Mouse (Mus musculus) heart, postnatal 4 days (tissue): ENCODE measurements around the gene Elmsan1. TPM values are rescaled to one million over a fixed set of nuclear protein-coding genes. Genes with fewer than 3 reads are reported as not detected.

ENCODE experiments used
- total RNA-seq, 2 experiments: library from RNA; stranded (reverse); gene quantifications; 2 replicates each; pipeline ENCODE4 v1.2.3; 2021

The Elmsan1 gene
- total RNA-seq, 2 experiments from 2014 or later, result 18.5 to 18.6 TPM

Other genes with a start within 250 kb of the Elmsan1 start
- under 1 TPM in 1 of 2 experiments, not detected in 1; 0.09 TPM for gene Heatr4, start 234.0 kb downstream of the Elmsan1 start, total RNA-seq
- gene Acot2, start 231.0 kb downstream of the Elmsan1 start, total RNA-seq, result 100 to 1,000 TPM; 204 to 209 TPM
- 100 to 1,000 TPM; 161 to 177 TPM for gene Acot1, start 209.4 kb downstream of the Elmsan1 start, total RNA-seq
- 1 to 10 TPM; 1.3 to 1.5 TPM for gene Acot4, start 180.5 kb downstream of the Elmsan1 start, total RNA-seq
- not detected for gene Gm49366, start 179.9 kb downstream of the Elmsan1 start, total RNA-seq
- 1 to 10 TPM; 2.2 to 2.5 TPM for gene Acot3, start 166.7 kb downstream of the Elmsan1 start, total RNA-seq
- gene Acot5, start 149.6 kb downstream of the Elmsan1 start, total RNA-seq, result under 1 TPM in 1 of 2 experiments, not detected in 1; 0.21 TPM
- gene Acot6, start 118.2 kb downstream of the Elmsan1 start, total RNA-seq, result 1 to 10 TPM; 2.9 to 3.4 TPM
- 10 to 100 TPM in 1 of 2 experiments, 1 to 10 TPM in 1; 9.2 to 12.3 TPM for gene Dnal1, start 104.5 kb downstream of the Elmsan1 start, total RNA-seq
- gene Pnma1, start 70.4 kb downstream of the Elmsan1 start, total RNA-seq, result under 1 TPM; 0.54 to 0.62 TPM
- 100 to 1,000 TPM; 127 to 132 TPM for gene Ptgr2, start 66.4 kb upstream of the Elmsan1 start, total RNA-seq
- 10 to 100 TPM; 37.3 to 38.1 TPM for gene Zfp410, start 98.0 kb upstream of the Elmsan1 start, total RNA-seq
- 10 to 100 TPM; 91.6 to 94.9 TPM for gene Coq6, start 142.8 kb upstream of the Elmsan1 start, total RNA-seq
- gene Fam161b, start 143.0 kb upstream of the Elmsan1 start, total RNA-seq, result 1 to 10 TPM; 4.0 to 4.3 TPM
- gene Entpd5, start 190.1 kb upstream of the Elmsan1 start, total RNA-seq, result 10 to 100 TPM; 45.8 to 46.0 TPM
- gene Bbof1, start 190.2 kb upstream of the Elmsan1 start, total RNA-seq, result 1 to 10 TPM; 2.5 to 3.0 TPM
- 10 to 100 TPM; 11.3 to 13.5 TPM for gene Rnf113a2, start 198.3 kb upstream of the Elmsan1 start, total RNA-seq
- gene Aldh6a1, start 232.1 kb upstream of the Elmsan1 start, total RNA-seq, result 10 to 100 TPM; 44.4 to 46.2 TPM
- gene Lin52, start 232.5 kb upstream of the Elmsan1 start, total RNA-seq, result 1 to 10 TPM; 7.2 to 7.9 TPM